Mouse (Mus musculus) bone marrow macrophage, adult 2 months (primary cell): ENCODE results near the gene Fam222b. TPM values are rescaled to one million over a fixed set of nuclear protein-coding genes. Genes with fewer than 3 reads are reported as not detected.

Source experiments
- H3K27ac ChIP-seq: 2 replicates; pipeline ENCODE4 v1.5.1; 2012; ENCODE audit warnings: low read depth, low read length; ENCODE audit not compliant: insufficient read depth
- H3K4me1 ChIP-seq: 2 replicates; pipeline ENCODE4 v1.6.1; 2012; ENCODE audit warnings: low read length; ENCODE audit not compliant: control insufficient read depth, insufficient read depth
- H3K4me3 ChIP-seq: 2 replicates; pipeline ENCODE4 v1.5.1; 2012; ENCODE audit warnings: mild to moderate bottlenecking, low read length, moderate library complexity; ENCODE audit not compliant: insufficient read depth
- CTCF ChIP-seq: IDR thresholded peaks from 2 replicates; pipeline ENCODE4 v1.5.1; 2012; ENCODE audit warnings: low read depth, mild to moderate bottlenecking, low read length, moderate library complexity
- POLR2A ChIP-seq: IDR thresholded peaks from 2 replicates; pipeline ENCODE4 v1.6.1; 2012; ENCODE audit warnings: mild to moderate bottlenecking, low read depth, low read length, borderline replicate concordance
- polyA plus RNA-seq: library from polyadenylated mRNA; stranded (reverse); fragments of >200 nt; gene quantifications from 2 replicates; pipeline ENCODE4 v1.2.4, GENCODE M21; 2012; ENCODE audit not compliant: missing spikeins, insufficient read depth, insufficient read length

Gene Fam222b
- polyA plus RNA-seq, 1 experiment = 11.4 TPM

DNA sequence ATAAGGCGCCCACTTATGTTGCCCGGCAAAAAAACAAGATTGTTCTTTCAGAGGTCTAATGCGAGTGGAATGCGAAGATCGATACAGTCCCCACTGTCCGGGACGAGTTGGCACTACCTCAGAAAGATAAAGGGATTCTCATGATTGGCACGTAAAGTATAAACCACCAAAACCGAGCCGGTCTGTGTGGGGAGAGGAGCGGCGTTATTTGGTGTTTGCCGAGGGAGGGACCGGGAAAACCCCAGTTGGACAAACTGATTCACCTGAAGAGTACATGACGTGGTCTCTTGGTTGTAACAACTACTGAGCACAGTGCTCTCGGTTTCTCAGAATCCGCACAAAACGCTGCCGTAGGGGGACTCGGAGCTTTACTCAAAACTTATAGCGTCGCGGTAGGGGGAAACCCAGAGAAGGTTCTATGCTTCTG, 82.5 kb downstream of the Fam222b start:
- Histone ChIP-seq H3K4me1 (peaks cover 13% of the 10 kb centered on the region), H3K27ac (0 out of 2 replicates have a peak overlapping the region, but pooled peaks have one; percentile 8), H3K4me3 (peak overlapping the region; percentile 78)
- no peak for TF ChIP-seq CTCF
- no peak for TF ChIP-seq POLR2A

DNA sequence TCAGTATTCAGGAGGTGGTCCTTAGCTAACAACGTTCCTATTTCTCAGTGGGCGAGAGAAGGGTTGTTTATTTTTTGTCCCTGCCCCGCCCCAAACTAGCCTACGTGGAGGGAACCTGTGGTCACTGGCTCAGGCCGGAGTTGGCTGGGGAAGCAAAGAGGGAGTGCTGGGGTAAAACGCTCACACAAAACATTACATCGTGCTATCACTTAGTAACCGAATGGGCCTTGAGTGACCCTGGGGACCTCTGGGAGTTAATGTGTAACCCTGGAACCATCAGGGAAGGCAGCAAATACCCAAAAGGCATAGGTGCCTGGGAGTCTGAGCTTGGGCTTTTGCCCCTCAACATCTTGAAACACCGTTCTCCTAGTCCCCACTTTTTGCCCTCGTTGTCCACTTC, 83.0 kb downstream of the Fam222b start:
- TF ChIP-seq CTCF (no peak), POLR2A (no peak)
- Histone ChIP-seq H3K4me1 (peaks cover 13% of the 10 kb centered on the region), H3K27ac (0 out of 2 replicates have a peak overlapping the region, but pooled peaks have one; percentile 4), H3K4me3 (peak overlapping the region; percentile 78)

DNA sequence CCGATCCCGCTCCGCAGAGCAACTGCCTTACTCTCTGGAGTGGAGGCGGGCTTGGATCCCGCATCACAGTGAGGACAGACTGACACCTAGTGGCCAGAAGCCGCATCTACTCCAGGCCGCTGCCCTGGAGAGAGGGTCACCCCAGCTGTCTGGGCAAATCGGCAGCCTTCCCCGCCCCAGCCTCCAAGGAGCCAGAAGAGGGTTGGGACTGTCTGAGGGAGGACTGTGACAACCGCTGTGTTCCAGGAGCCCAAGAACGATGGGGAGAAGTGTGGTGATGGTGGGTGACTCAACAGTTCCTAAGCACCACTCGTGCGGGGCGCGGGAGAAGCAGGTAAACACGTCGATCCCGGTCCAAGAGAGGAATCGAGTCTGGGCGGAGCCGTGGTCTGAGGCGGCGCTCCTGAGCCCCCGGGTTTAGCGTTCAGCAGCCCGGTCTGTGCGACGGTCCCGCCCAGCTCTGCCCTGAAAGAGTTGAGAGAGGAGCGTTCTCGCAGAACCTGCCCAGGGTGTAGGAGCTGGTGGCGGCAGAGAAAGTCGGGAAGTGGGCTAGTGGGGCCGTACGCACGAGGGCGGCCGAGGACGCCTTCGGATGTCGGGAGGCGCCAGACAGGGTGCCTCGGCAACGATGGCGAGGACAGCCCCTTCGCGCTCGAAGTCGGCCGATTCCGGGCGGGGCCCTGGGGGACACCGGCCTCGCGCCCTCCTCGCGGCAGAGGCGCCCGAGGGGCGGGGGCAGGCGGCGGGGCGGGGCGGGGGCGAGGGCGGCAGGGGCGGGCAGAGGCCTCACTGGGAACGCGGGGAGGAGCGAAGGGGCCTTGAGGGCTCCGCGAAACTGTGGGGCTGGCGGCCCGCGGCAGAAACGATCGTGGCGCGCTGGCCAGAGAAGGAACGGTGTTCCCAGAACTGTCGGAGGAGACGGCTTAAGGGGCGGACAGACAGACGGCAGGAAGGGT, 83.7 kb downstream of the Fam222b start:
- H3K4me3 ChIP-seq = peak overlapping the region; percentile 83
- peak; percentile 50 for TF ChIP-seq CTCF
- TF ChIP-seq POLR2A = no peak
- peaks cover 13% of the 10 kb centered on the region for H3K4me1 ChIP-seq
- peak overlapping the region; percentile 76 for H3K27ac ChIP-seq

DNA sequence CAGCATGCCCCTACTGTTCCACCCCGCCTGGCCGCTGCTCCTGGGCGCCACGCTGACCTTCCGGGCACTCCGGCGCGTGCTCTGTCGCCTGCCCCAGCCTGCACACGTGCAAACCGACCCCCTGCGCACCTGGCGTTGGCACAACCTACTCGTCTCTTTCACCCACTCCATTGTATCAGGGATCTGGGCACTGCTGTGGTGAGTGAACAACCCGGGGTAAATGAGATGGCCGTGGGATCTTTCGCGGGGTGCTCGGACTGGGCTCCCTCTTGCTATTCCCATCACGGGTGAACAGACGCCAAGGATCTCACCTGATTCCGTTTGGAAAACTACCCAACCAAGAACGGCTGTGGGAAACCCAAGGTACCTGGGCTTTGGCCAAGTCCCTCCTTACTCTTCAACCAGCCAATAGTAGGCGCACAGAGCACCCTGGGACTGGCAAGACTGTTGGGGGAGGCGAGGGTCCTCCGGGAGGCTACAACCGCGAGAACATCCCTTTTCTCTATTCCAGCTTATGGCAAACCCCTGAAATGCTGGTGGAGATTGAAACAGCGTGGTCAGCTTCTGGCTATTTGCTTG, 84.5 kb downstream of the Fam222b start:
- TF ChIP-seq CTCF (no peak), POLR2A (no peak)
- peak overlapping the region; percentile 76 for H3K27ac ChIP-seq
- peaks cover 13% of the 10 kb centered on the region for H3K4me1 ChIP-seq
- peak overlapping the region; percentile 83 for H3K4me3 ChIP-seq

DNA sequence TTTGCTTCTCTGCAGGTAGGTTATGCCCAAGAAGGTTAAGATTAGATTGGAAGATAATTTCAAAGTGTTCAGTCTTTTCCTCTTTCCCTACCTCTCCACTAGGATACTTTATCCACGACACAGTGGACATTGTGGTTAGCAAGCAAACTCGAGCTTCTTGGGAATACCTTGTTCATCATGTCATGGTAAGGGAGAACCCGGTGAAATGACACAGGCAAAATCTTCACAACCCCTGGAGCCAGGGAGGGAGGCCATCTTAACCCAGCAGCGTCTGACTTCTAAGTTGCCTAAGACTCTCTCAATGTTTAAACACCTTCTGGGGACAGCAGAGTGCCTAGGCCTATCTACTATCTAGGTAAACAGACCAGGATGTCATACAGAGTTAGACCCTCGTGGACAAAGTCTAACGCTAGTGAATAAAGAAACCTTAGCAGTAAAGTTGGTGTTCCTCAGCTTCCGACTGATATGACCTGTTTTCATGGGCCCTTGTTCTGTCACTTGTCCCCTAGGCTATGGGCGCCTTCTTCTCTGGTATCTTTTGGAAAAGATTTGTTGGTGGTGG, 85.1 kb downstream of the Fam222b start:
- TF ChIP-seq POLR2A = no peak
- no peak for TF ChIP-seq CTCF
- H3K4me1 ChIP-seq = peaks cover 13% of the 10 kb centered on the region
- no peak overlapping the region for H3K27ac ChIP-seq
- peak overlapping the region; percentile 83 for H3K4me3 ChIP-seq

DNA sequence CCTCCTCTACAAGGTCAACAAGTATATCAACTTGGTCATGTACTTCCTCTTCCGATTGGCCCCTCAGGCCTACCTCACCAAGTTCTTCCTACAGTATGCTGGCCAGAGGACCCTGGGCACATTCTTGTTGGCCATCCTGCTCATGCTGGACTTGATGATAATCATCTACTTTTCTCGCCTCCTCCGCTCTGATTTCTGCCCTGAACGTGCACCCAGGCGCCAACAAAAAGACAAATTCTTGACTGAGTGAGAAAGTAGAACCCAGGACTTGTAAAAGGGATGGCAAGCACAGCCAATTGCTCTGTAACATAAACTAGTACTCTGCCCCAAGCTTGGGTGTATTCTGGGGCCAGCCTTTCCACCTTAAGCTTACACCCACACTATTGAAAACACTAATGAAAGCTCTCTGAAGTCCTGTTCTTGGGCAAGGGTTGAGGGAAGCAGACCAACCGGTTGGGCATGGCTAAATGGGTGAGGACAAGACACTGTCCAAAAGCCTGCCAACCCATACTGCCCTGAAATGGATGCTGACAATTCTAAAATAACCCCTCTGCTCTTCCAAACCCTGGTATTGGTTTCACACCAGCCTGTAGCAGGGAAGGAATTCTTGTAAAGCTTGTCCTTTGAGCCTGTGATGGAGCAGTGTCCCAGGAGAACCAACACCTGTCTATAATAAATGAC, 85.8 kb downstream of the Fam222b start:
- Histone ChIP-seq H3K27ac (no peak overlapping the region), H3K4me3 (peak overlapping the region; percentile 13; the same call in 1 of the 2 replicates), H3K4me1 (peaks cover 13% of the 10 kb centered on the region)
- no peak for TF ChIP-seq POLR2A
- no peak for TF ChIP-seq CTCF

DNA sequence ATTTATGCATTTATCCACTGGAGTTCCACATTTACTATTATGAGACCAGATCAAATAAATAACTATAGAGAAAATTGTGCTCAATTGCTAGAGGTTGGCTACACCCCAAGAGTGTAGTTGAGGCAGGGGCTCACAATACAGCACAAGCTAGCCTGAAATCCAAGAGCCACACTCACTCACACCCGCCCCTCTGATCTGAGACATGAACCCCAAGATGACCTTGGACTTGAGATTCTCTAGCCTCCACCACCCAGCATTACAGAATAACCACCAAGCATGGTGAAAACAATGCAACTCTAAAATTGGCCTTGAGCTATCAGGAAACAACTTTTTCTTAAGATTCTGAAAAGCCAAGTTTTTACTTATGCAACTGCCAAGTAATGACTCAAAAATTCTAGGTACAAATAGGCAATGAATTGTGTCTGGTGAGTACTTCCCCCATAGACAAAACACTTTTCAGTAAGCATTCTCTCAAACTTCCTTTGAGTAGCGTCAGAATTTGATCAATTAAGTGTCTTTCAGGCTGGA, 87.4 kb downstream of the Fam222b start:
- no peak for TF ChIP-seq POLR2A
- no peak for TF ChIP-seq CTCF
- Histone ChIP-seq H3K4me1 (peaks cover 13% of the 10 kb centered on the region), H3K4me3 (peak overlapping the region; percentile 88), H3K27ac (peak overlapping the region; percentile 84)

DNA sequence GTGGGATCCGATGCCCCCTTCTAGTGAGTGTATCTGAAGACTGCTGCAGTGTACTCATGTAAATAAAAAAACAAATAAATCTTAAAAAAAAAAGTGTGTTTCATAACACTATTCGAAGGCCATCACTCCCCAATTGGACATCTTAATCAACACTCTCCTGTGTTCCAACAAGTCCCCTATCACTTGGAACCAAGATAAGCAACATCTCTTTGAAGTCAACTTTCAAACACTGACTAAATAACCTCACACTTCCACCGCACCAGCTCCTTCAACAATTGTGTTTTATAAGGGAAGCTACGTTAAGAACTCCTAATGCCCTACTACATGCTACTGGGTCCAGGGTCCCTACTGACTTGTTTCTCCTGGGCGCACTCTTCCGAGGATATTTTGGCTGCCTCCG, 88.0 kb downstream of the Fam222b start:
- Histone ChIP-seq H3K27ac (peak overlapping the region; percentile 84), H3K4me3 (peak overlapping the region; percentile 88), H3K4me1 (peaks cover 13% of the 10 kb centered on the region)
- TF ChIP-seq CTCF (no peak), POLR2A (no peak)

- H3K4me1 ChIP-seq = peaks cover 16% of the 10 kb centered on the region
Measured at GRCm38 (mm10) chr11:78182961-78183844, 88.7 kb downstream of the Fam222b start, which contains the start of gene Rpl23a. TSS of gene Rpl23a (minus strand) at chr11:78183584.

More at GRCm38 (mm10) chr11:78182961-78183844, 88.7 kb downstream of the Fam222b start, which contains the start of gene Rpl23a:
- Histone ChIP-seq H3K4me3 (peak within 1 kb of the TSS; percentile 88), H3K27ac (peak within 1 kb of the TSS; percentile 84)
- TF ChIP-seq CTCF (no peak), POLR2A (peak; percentile 65; the same call in 1 of the 2 replicates)
